Mouse (Mus musculus): ENCODE data around the gene Vmn1r137.
"Not testable (repeated sequence)": the region's sequence is repeated elsewhere in the genome, so short reads cannot be mapped to it uniquely, and the experiment has no call there.

Gene Vmn1r137

GRCm38 (mm10) chr7:21994287-21994686 lies at the start of gene Vmn1r137:
Gene Vmn1r137, plus strand, starts transcription at chr7:21994587.
- in situ Hi-C loops (cut with MboI; ENCODE audit: unreplicated experiment in 2 of 2), result not testable (repeated sequence)

DNA sequence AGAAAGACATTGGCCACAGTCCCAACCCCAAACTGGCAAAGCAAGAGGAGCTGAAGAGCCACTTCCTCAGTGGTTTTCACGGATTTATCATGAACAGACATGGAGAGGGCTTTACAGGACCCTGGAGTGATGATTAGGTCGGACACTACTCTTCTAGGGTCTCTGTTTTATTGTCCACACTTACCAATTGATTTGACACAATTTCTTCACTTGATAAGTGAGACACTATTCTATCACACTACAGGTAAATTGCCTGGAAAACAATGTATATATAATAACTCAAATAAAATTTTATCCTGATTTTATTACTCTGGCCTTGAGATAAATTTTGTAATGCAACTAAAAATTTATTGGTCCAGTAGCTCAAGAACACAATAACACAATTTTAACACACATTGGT lies 34.4 kb downstream of the Vmn1r137 start, which contains the start of gene Vmn1r138:
Vmn1r138 (minus strand) TSS at position 101 of the 400 bp plus-strand sequence.
- in situ Hi-C loops (cut with MboI; ENCODE audit: unreplicated experiment in 2 of 2), result not testable (repeated sequence)

All from v-Abl transformed pro-B cells (cell line).